Comparison of ENCODE assay signal across 8 mouse cellular contexts in genomic region chr4:9011129-9011518, GRCm38 (mm10).
DNase-seq lines count a peak whose midpoint lies in the region; ATAC-seq and TF ChIP-seq lines count a peak whose summit lies in the region.
"Had no signal": no experiment of that assay in that cellular context is flagged by ENCODE, and none has a peak within 500 bp of the region (broad histone marks: within the 10 kb centered on the region; RNA-seq: fewer than 3 reads in every experiment).

No protein-coding gene starts in this region.

- TF ChIP-seq CTCF in lung, postnatal 0 days (IDR thresholded peaks at IDR 0.05), result no peak
- TF ChIP-seq CTCF in lung, adult 2 months (IDR thresholded peaks at IDR 0.05; ENCODE audit: insufficient read depth, low read length), result no peak
- no peak for TF ChIP-seq CTCF in thymus, adult 2 months (IDR thresholded peaks at IDR 0.05; ENCODE audit: borderline replicate concordance, control insufficient read depth, extremely low read depth, insufficient read depth, low read length, poor library complexity)

- H3K9me3 ChIP-seq in lung, postnatal 0 days (ENCODE audit: low read length), result no peaks in the 10 kb centered on the region
- no peaks in the 10 kb centered on the region for H3K9me3 ChIP-seq in forebrain, embryonic 12.5 days
- no peaks in the 10 kb centered on the region for H3K9me3 ChIP-seq in stomach, embryonic 16.5 days (replicated peaks; ENCODE audit: control insufficient read depth, low read length)

- no peaks in the 10 kb centered on the region for H3K27me3 ChIP-seq in lung, postnatal 0 days (replicated peaks; ENCODE audit: insufficient read depth, low read length)
- H3K27me3 ChIP-seq in forebrain, embryonic 12.5 days, result peaks cover 10% of the 10 kb centered on the region; the same call in 1 of the 2 replicates
- H3K27me3 ChIP-seq in stomach, embryonic 16.5 days (ENCODE audit: control insufficient read depth, insufficient read depth, low read length), result no peaks in the 10 kb centered on the region
- H3K27me3 ChIP-seq in thymus, adult 2 months (ENCODE audit: control insufficient read depth, insufficient read depth, low read length), result no peaks in the 10 kb centered on the region

- no peak for DNase-seq in lung, postnatal 0 days (ENCODE audit: low spot score)
- no peak for DNase-seq in lung, adult 2 months
- DNase-seq in kidney, postnatal 10 days, result peak; percentile 11
- DNase-seq in frontal cortex, postnatal 36 days (ENCODE audit: low spot score in 2 of 2), result no peak
- no peak for DNase-seq in thymus, adult 2 months
- DNase-seq: gastrocnemius, postnatal 25 days had no signal

- 0 out of 2 replicates have a peak, but pooled peaks have one; percentile 11 for ATAC-seq in lung, postnatal 0 days
- peak; percentile 71 for ATAC-seq in forebrain, embryonic 12.5 days (ENCODE audit: low FRiP score)
- no peak; the same call in 1 of the 2 replicates for ATAC-seq in stomach, embryonic 16.5 days (ENCODE audit: insufficient read depth, low FRiP score)

- no peak overlapping the region for H3K4me2 ChIP-seq in lung, postnatal 0 days (replicated peaks; ENCODE audit: low read depth, low read length)
- H3K4me2 ChIP-seq in forebrain, embryonic 12.5 days, result peak overlapping the region; percentile 27
- peak overlapping the region; percentile 24; the same call in 1 of the 2 replicates for H3K4me2 ChIP-seq in stomach, embryonic 16.5 days (ENCODE audit: low read depth, low read length)

- TF ChIP-seq POLR2A in lung, adult 2 months (IDR thresholded peaks at IDR 0.05; ENCODE audit: borderline replicate concordance, extremely low read depth, low read depth, low read length), result no peak
- TF ChIP-seq POLR2A in thymus, adult 2 months (IDR thresholded peaks at IDR 0.05; ENCODE audit: control insufficient read depth, extremely low read depth, insufficient read depth, low read length, poor library complexity), result no peak

- peaks cover 11% of the 10 kb centered on the region for H3K4me1 ChIP-seq in lung, postnatal 0 days (ENCODE audit: insufficient read depth, low read depth, low read length)
- H3K4me1 ChIP-seq in lung, adult 2 months (ENCODE audit: control insufficient read depth, insufficient read depth, low read length), result peaks cover 11% of the 10 kb centered on the region
- H3K4me1 ChIP-seq in forebrain, embryonic 12.5 days, result peaks cover 50% of the 10 kb centered on the region
- peaks cover 16% of the 10 kb centered on the region for H3K4me1 ChIP-seq in stomach, embryonic 16.5 days (ENCODE audit: control insufficient read depth, insufficient read depth, low read length)
- H3K4me1 ChIP-seq in thymus, adult 2 months (replicated peaks; ENCODE audit: control insufficient read depth, insufficient read depth, low read length), result peaks cover 12% of the 10 kb centered on the region

- WGBS in lung, postnatal 0 days, result 19% methylated on average over 6 of the region's 7 CpGs
- WGBS in lung, adult 2 months, result 35% methylated on average over 7 of the region's 7 CpGs
- 6% methylated on average over 7 of the region's 7 CpGs for WGBS in forebrain, embryonic 12.5 days
- WGBS in stomach, embryonic 16.5 days, result 24% methylated on average over 7 of the region's 7 CpGs
- 92% methylated on average over 7 of the region's 7 CpGs for WGBS in thymus, adult 2 months

- H3K9ac ChIP-seq in lung, postnatal 0 days (replicated peaks; ENCODE audit: low read depth), result no peak overlapping the region
- 0 out of 2 replicates have a peak overlapping the region, but pooled peaks have one; percentile 12 for H3K9ac ChIP-seq in forebrain, embryonic 12.5 days
- H3K9ac ChIP-seq in stomach, embryonic 16.5 days (ENCODE audit: low read length), result no peak overlapping the region

- no peak overlapping the region for H3K4me3 ChIP-seq in lung, postnatal 0 days (ENCODE audit: low read depth, low read length)
- no peak overlapping the region for H3K4me3 ChIP-seq in lung, adult 2 months (replicated peaks; ENCODE audit: extremely low read depth, low read depth, low read length)
- H3K4me3 ChIP-seq in forebrain, embryonic 12.5 days (replicated peaks), result no peak overlapping the region
- no peak overlapping the region for H3K4me3 ChIP-seq in stomach, embryonic 16.5 days (replicated peaks; ENCODE audit: low read length)
- no peak overlapping the region for H3K4me3 ChIP-seq in thymus, adult 2 months (ENCODE audit: control insufficient read depth, insufficient read depth, low read length)

- no peaks in the 10 kb centered on the region for H3K36me3 ChIP-seq in lung, postnatal 0 days (ENCODE audit: insufficient read depth, low read length)
- H3K36me3 ChIP-seq in forebrain, embryonic 12.5 days (replicated peaks), result no peaks in the 10 kb centered on the region
- H3K36me3 ChIP-seq in stomach, embryonic 16.5 days (ENCODE audit: control insufficient read depth, insufficient read depth, low read length), result no peaks in the 10 kb centered on the region
- no peaks in the 10 kb centered on the region for H3K36me3 ChIP-seq in thymus, adult 2 months (ENCODE audit: control insufficient read depth, insufficient read depth, low read length)

- H3K27ac ChIP-seq in lung, postnatal 0 days (ENCODE audit: low read length), result no peak overlapping the region
- H3K27ac ChIP-seq in forebrain, embryonic 12.5 days, result peak overlapping the region; percentile 76
- H3K27ac ChIP-seq in stomach, embryonic 16.5 days (ENCODE audit: low read length), result no peak overlapping the region
- H3K27ac ChIP-seq in thymus, adult 2 months (ENCODE audit: control insufficient read depth, insufficient read depth, low read length), result no peak overlapping the region

- no peak for TF ChIP-seq EP300 in lung, postnatal 0 days (IDR thresholded peaks at IDR 0.05)
